In the genomic region with DNA sequence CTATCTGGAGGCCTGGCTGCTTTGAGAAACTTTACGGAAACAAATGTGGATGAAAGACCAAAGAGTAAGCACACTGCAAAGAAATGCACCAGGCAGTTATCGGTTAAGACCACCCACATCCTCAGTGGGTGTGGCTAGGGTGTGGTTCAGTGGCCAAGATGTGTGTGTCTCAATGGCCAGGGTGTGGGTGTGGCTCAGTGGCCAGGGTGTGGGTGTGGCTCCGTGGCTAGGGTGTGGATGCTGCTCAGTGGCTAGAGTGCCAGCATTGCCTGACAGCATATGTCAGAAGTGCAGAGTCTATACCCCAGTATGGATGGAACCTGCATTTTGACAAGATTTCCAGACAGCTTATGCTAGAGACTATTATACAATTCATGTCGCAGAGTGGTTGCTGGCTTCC, we compare ENCODE assay signal across 23 mouse cellular contexts. TPM values are rescaled to one million over a fixed set of nuclear protein-coding genes. Genes with fewer than 3 reads are reported as not detected.
DNase-seq lines count a peak whose midpoint lies in the region; ATAC-seq lines count a peak whose summit lies in the region.
"Had no signal": no experiment of that assay in that cellular context is flagged by ENCODE, and none has a peak within 500 bp of the region (broad histone marks: within the 10 kb centered on the region; RNA-seq: fewer than 3 reads in every experiment).

No protein-coding gene starts in this region.

- ATAC-seq in midbrain, embryonic 11.5 days (ENCODE audit: low FRiP score) = no peak
- no peak for ATAC-seq in midbrain, embryonic 15.5 days (replicated peaks)
- peak; percentile 49; the same call in 1 of the 2 replicates for ATAC-seq in liver, embryonic 12.5 days
- no peak for ATAC-seq in CD4-positive, CD25-positive, alpha-beta regulatory T cell, adult 4 months
- ATAC-seq: intestine, embryonic 16.5 days; midbrain, embryonic 16.5 days had no signal

- H3K9me3 ChIP-seq in midbrain, embryonic 11.5 days (ENCODE audit: control insufficient read depth, low read length) = no peaks in the 10 kb centered on the region
- H3K9me3 ChIP-seq in midbrain, embryonic 15.5 days = no peaks in the 10 kb centered on the region
- no peaks in the 10 kb centered on the region for H3K9me3 ChIP-seq in liver, embryonic 12.5 days (replicated peaks)
- H3K9me3 ChIP-seq: embryonic facial prominence, embryonic 15.5 days; forebrain, embryonic 10.5 days; hindbrain, embryonic 15.5 days; neural tube, embryonic 15.5 days; stomach, embryonic 15.5 days had no signal

- WGBS in midbrain, embryonic 11.5 days = 90% methylated on average over 4 of the region's 4 CpGs
- WGBS in midbrain, embryonic 15.5 days = 89% methylated on average over 4 of the region's 4 CpGs
- 56% methylated on average over 4 of the region's 4 CpGs for WGBS in liver, embryonic 12.5 days (ENCODE audit: insufficient replicate concordance)

- H3K4me1 ChIP-seq in midbrain, embryonic 11.5 days (ENCODE audit: control insufficient read depth, insufficient read depth, low read length) = no peaks in the 10 kb centered on the region
- H3K4me1 ChIP-seq in midbrain, embryonic 15.5 days = peaks cover 7% of the 10 kb centered on the region
- peaks cover 15% of the 10 kb centered on the region for H3K4me1 ChIP-seq in liver, embryonic 12.5 days
- H3K4me1 ChIP-seq: stomach, embryonic 15.5 days had no signal

- peak; percentile 75 for DNase-seq in midbrain, embryonic 11.5 days (ENCODE audit: low spot score, missing footprints)
- peak; percentile 16 for DNase-seq in c-Kit-positive CD71-positive TER-119-negative erythroid progenitor cells, embryonic 14.5 days (ENCODE audit: low read depth)
- no peak for DNase-seq in adrenal gland, adult 8-10 months
- no peak for DNase-seq in frontal cortex, postnatal 10 days (ENCODE audit: low spot score in 2 of 2)
- DNase-seq: adrenal gland, postnatal 36 days; B cell, adult 2 months; cerebellum, adult 9-11 months; gastrocnemius, adult 2 months; heart, adult 11 months; heart, postnatal 4 days; lung, embryonic 14.5 days; thymus, adult 18-20 months had no signal

- no peak overlapping the region for H3K4me3 ChIP-seq in midbrain, embryonic 11.5 days (ENCODE audit: low read depth, low read length)
- no peak overlapping the region for H3K4me3 ChIP-seq in midbrain, embryonic 15.5 days
- H3K4me3 ChIP-seq in liver, embryonic 12.5 days = no peak overlapping the region
- H3K4me3 ChIP-seq: embryonic facial prominence, embryonic 15.5 days; forebrain, embryonic 10.5 days; gastrocnemius, adult 2 months; hindbrain, embryonic 15.5 days; neural tube, embryonic 15.5 days; stomach, embryonic 15.5 days had no signal

- H3K9ac ChIP-seq in midbrain, embryonic 11.5 days (ENCODE audit: low read length) = no peak overlapping the region
- no peak overlapping the region for H3K9ac ChIP-seq in midbrain, embryonic 15.5 days
- H3K9ac ChIP-seq in liver, embryonic 12.5 days = no peak overlapping the region
- H3K9ac ChIP-seq: embryonic facial prominence, embryonic 15.5 days; hindbrain, embryonic 15.5 days; lung, embryonic 14.5 days; neural tube, embryonic 15.5 days; stomach, embryonic 15.5 days had no signal

- no peak overlapping the region for H3K4me2 ChIP-seq in midbrain, embryonic 11.5 days
- no peak overlapping the region for H3K4me2 ChIP-seq in midbrain, embryonic 15.5 days
- H3K4me2 ChIP-seq in liver, embryonic 12.5 days = no peak overlapping the region
- H3K4me2 ChIP-seq: embryonic facial prominence, embryonic 15.5 days; hindbrain, embryonic 15.5 days; lung, embryonic 14.5 days; neural tube, embryonic 15.5 days; stomach, embryonic 15.5 days had no signal

- H3K27ac ChIP-seq in midbrain, embryonic 11.5 days (ENCODE audit: low read depth, low read length) = no peak overlapping the region
- H3K27ac ChIP-seq in midbrain, embryonic 15.5 days = no peak overlapping the region
- H3K27ac ChIP-seq in liver, embryonic 12.5 days = no peak overlapping the region
- H3K27ac ChIP-seq: embryonic facial prominence, embryonic 15.5 days; forebrain, embryonic 10.5 days; gastrocnemius, adult 2 months; hindbrain, embryonic 15.5 days; neural tube, embryonic 15.5 days; stomach, embryonic 15.5 days had no signal

- H3K36me3 ChIP-seq in midbrain, embryonic 11.5 days (ENCODE audit: control insufficient read depth, insufficient read depth, low read length) = no peaks in the 10 kb centered on the region
- H3K36me3 ChIP-seq in midbrain, embryonic 15.5 days (replicated peaks) = no peaks in the 10 kb centered on the region
- H3K36me3 ChIP-seq in liver, embryonic 12.5 days = no peaks in the 10 kb centered on the region
- H3K36me3 ChIP-seq: embryonic facial prominence, embryonic 15.5 days; forebrain, embryonic 10.5 days; G1E; hindbrain, embryonic 15.5 days; neural tube, embryonic 15.5 days; stomach, embryonic 15.5 days had no signal

- no peaks in the 10 kb centered on the region for H3K27me3 ChIP-seq in midbrain, embryonic 11.5 days (ENCODE audit: control insufficient read depth, insufficient read depth, low read length)
- H3K27me3 ChIP-seq in midbrain, embryonic 15.5 days (replicated peaks) = no peaks in the 10 kb centered on the region
- H3K27me3 ChIP-seq in liver, embryonic 12.5 days (replicated peaks) = no peaks in the 10 kb centered on the region
- H3K27me3 ChIP-seq: embryonic facial prominence, embryonic 15.5 days; hindbrain, embryonic 15.5 days; neural tube, embryonic 15.5 days; stomach, embryonic 15.5 days had no signal

RNA-seq across cellular contexts. Expression of gene Ccdc60, which starts 34.9 kb away (rescaled TPM):
- 1.9 and 2.7 TPM in 2 replicates for polyA plus RNA-seq in midbrain, embryonic 11.5 days (2014; fragmentation: Nextera tagmentation; extraction: Ambion mirVana)
- polyA plus RNA-seq in midbrain, embryonic 15.5 days (2015; fragmentation: Nextera tagmentation; extraction: Ambion mirVana) = 2.6 and 3.1 TPM in 2 replicates
- polyA plus RNA-seq in liver, embryonic 12.5 days (2016; fragmentation: Nextera tagmentation; extraction: Ambion mirVana) = 0.10 TPM in 1 of 2 replicates, not detected in the other
- polyA plus RNA-seq in CD4-positive, CD25-positive, alpha-beta regulatory T cell, adult 4 months (2017; shearing (Covaris generic)) = under 1 TPM in 1 of 2 experiments, not detected in 1; 0.11 TPM
- not detected for total RNA-seq in adrenal gland, adult 8-10 months (2022)
- total RNA-seq: adrenal gland, postnatal 36 days; G1E; gastrocnemius, adult 2 months had no signal
- polyA plus RNA-seq: G1E had no signal

Comparison
In these comparisons a context has a peak if more than half of its experiments do, and no peak if none do; other contexts are left out.
1. DNase-seq: peak in midbrain, embryonic 11.5 days (single experiment) and c-Kit-positive CD71-positive TER-119-negative erythroid progenitor cells, embryonic 14.5 days (single experiment); none in adrenal gland, adult 8-10 months (single experiment) and frontal cortex, postnatal 10 days (0 of 2).